Mouse (Mus musculus) right cerebral cortex, postnatal 10 days (tissue): ENCODE data around the gene Rfx4.

ENCODE experiments used
- DNase-seq, 2 experiments: peaks; one replicate each; pipeline ENCODE4 v3.0.0; 2021; ENCODE audit warnings: low spot score in 2 of 2

Rfx4 gene

GRCm38 (mm10) chr10:84811913-84812295, 56.0 kb downstream of the Rfx4 start:
- no peak for DNase-seq

- no peak for DNase-seq
Observed at GRCm38 (mm10) chr10:84815676-84816436, 60.0 kb downstream of the Rfx4 start.

GRCm38 (mm10) chr10:84817086-84817869, 61.4 kb downstream of the Rfx4 start:
- no peak for DNase-seq

- DNase-seq = no peak
Observed at GRCm38 (mm10) chr10:84819669-84820068, 63.8 kb downstream of the Rfx4 start.

- no peak for DNase-seq
Observed at GRCm38 (mm10) chr10:84820230-84820629, 64.4 kb downstream of the Rfx4 start.

- no peak for DNase-seq
Observed at GRCm38 (mm10) chr10:84822741-84823151, 66.9 kb downstream of the Rfx4 start.

GRCm38 (mm10) chr10:84823621-84824020, 67.8 kb downstream of the Rfx4 start:
- peak in 1 of 2 experiments; percentile 57 for DNase-seq

- DNase-seq = no peak
Observed at GRCm38 (mm10) chr10:84829009-84829408, 73.1 kb downstream of the Rfx4 start.

- DNase-seq = no peak
Observed at GRCm38 (mm10) chr10:84835596-84835995, 79.7 kb downstream of the Rfx4 start.

- no peak for DNase-seq
Observed at GRCm38 (mm10) chr10:84836104-84836503, 80.2 kb downstream of the Rfx4 start.

- no peak for DNase-seq
Observed at GRCm38 (mm10) chr10:84837355-84837754, 81.5 kb downstream of the Rfx4 start.

GRCm38 (mm10) chr10:84838850-84839473, 83.1 kb downstream of the Rfx4 start:
- no peak for DNase-seq

- DNase-seq = no peak
Observed at GRCm38 (mm10) chr10:84846638-84847037, 90.8 kb downstream of the Rfx4 start.

GRCm38 (mm10) chr10:84851981-84852979, 96.4 kb downstream of the Rfx4 start:
- DNase-seq = peak; percentile 91 to 92

GRCm38 (mm10) chr10:84854059-84854458, 98.2 kb downstream of the Rfx4 start:
- no peak for DNase-seq

GRCm38 (mm10) chr10:84855466-84855865, 99.6 kb downstream of the Rfx4 start:
- DNase-seq = no peak

GRCm38 (mm10) chr10:84858371-84858770, 102.5 kb downstream of the Rfx4 start:
- no peak for DNase-seq

GRCm38 (mm10) chr10:84858806-84859496, 103.1 kb downstream of the Rfx4 start:
- no peak for DNase-seq

GRCm38 (mm10) chr10:84859556-84860380, 103.9 kb downstream of the Rfx4 start:
- no peak for DNase-seq

GRCm38 (mm10) chr10:84863488-84863887, 107.6 kb downstream of the Rfx4 start:
- no peak for DNase-seq
